Mouse (Mus musculus) heart, adult 2 months (tissue): ENCODE measurements around the gene Gadl1.

Experiments
- CTCF ChIP-seq: fragments of 200-600 bp; IDR thresholded peaks from 2 replicates; pipeline ENCODE4 v1.8.1; 2022; ENCODE audit warnings: antibody characterized with exemption, mild to moderate bottlenecking, moderate library complexity
- EP300 ChIP-seq: fragments of 200-500 bp; IDR thresholded peaks from 2 replicates; pipeline ENCODE4 v1.6.1; 2011; ENCODE audit warnings: low read depth, low read length, control low read depth; ENCODE audit not compliant: insufficient read depth
- POLR2A ChIP-seq: fragments of 200-500 bp; IDR thresholded peaks from 2 replicates; pipeline ENCODE4 v1.6.1; 2011; ENCODE audit warnings: mild to moderate bottlenecking, low read depth, low read length, control low read depth; ENCODE audit not compliant: insufficient read depth

GRCm38 (mm10) chr9:116039981-116040380, 130.7 kb downstream of the Gadl1 start:
- TF ChIP-seq CTCF (no peak), POLR2A (no peak), EP300 (no peak)
